Mouse (Mus musculus) MN1 (cell line): ENCODE results near the gene Ccdc91.

Experiments
- DNase-seq: peaks from one replicate; pipeline ENCODE4 v3.0.0-alpha.2; 2016; ENCODE audit warnings: low spot score

The Ccdc91 gene

GRCm38 (mm10) chr6:147475727-147476613 is at the start of gene Ccdc91:
Gene Ccdc91, plus strand, starts transcription at chr6:147475828.
- peak; percentile 95 for DNase-seq

DNA sequence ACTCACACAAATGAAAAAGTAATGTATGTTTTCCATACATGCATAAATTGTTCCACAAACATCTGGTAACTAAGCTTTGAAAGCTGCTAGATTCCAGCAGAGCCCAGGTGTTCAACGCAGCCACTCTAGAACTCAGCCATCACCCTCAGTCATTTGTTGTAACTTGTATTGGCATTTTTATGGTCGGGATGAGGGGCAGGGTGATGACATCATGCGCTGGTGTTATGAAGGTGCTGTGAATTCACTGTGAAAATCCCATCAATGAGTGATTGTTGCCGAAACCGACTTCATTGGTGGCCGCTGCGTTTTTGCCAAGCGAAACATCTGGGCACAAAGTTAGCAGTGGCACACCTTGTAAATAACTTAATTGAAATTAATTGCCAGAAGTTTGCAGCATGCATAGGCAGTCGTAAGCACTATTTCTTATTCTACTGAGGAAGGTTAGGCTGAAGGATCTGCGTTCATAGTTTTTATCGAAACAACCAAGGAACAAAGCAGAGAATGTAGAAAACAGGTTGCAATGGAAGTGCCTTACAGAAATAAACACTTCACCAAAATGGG is 48.6 kb upstream of the Ccdc91 start:
- no peak for DNase-seq

DNA sequence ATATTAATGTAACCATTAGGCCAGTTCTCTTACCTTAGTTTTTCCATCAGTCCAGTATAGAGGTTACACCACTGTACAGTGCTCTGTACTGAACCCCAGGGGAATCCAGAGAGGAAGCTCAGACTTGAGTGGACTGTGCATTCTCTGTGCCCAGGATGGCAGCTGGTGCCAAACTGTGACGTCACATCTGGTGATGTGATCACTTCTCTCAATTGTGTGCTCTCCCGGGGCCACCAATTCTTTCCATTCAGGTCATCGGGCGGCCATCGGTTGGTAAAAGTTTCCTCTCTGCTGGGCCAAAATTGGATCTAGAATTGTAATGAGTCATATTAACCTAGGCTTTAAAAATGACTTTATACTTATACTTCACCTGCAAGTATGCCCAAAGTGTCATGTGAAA is 19.9 kb upstream of the Ccdc91 start:
- DNase-seq = peak; percentile 57

- DNase-seq = no peak
Observed at GRCm38 (mm10) chr6:147458637-147459301, 16.9 kb upstream of the Ccdc91 start.

- DNase-seq = no peak
Observed at GRCm38 (mm10) chr6:147470016-147470415, 5.6 kb upstream of the Ccdc91 start.

DNA sequence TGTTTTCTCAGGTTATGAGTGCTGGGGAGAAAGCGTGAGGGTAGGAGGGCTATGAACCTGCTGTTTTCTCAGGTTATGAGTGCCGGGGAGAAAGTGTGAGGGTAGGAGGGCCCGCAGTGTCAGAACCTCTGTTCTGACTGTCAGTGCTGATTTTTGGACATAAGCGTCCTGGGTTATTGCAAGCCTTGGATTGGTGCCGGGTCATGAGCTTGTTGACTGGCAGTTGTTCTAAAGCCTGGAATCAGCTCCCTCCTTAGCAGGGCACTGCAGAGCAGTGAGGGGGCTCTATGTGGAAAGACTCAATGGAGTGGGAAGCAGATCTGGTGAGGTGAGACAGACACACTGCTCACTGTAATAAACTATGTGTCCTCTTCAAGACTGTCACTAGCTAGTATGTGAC is 5.5 kb downstream of the Ccdc91 start:
- no peak for DNase-seq

DNA sequence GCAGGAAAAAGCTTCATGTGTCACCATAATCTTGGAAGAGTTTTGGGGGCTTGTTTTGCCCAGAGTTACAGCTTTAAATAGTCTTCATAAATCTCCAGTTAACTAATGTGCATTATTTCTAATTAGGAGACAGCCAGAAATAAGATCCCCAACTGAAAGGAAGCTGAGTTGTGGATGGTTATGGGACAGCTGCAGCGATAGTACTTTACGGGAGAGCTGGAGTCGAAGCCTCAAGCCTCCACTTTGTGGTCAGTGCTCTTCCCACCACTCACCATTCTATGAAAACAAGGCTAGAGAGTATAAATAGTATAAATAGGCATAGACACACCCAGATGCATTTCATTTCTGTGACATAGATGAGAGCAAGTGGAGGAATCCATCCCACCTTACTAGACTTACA is 14.5 kb downstream of the Ccdc91 start:
- DNase-seq = no peak

DNA sequence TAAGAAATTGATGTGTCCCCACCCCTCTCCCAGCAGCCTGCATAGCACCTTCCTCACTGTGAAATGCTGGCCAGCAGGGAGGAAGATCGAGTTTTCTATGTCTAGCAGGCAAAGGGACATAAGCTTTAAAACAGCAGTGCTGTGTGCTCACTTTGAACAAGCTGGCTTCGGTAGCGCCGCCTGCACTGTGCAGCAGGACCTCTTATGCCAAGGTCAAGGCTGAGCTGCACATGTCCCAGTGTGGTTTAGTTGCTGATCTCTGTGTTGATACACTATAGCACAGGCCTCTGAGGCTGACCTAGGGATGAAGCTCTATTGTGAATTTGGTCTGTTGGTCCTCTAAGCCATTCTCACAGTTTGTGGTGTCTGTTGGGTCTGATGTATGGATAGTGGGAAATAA is 16.9 kb downstream of the Ccdc91 start:
- DNase-seq = no peak

- no peak for DNase-seq
Observed at GRCm38 (mm10) chr6:147501439-147501838, 25.8 kb downstream of the Ccdc91 start.

GRCm38 (mm10) chr6:147506074-147506473 is 30.4 kb downstream of the Ccdc91 start:
- peak; percentile 13 for DNase-seq

GRCm38 (mm10) chr6:147506496-147506895 is 30.9 kb downstream of the Ccdc91 start:
- no peak for DNase-seq

- DNase-seq = no peak
Observed at GRCm38 (mm10) chr6:147507186-147507585, 31.6 kb downstream of the Ccdc91 start.

- no peak for DNase-seq
Observed at GRCm38 (mm10) chr6:147510516-147510915, 34.9 kb downstream of the Ccdc91 start.

DNA sequence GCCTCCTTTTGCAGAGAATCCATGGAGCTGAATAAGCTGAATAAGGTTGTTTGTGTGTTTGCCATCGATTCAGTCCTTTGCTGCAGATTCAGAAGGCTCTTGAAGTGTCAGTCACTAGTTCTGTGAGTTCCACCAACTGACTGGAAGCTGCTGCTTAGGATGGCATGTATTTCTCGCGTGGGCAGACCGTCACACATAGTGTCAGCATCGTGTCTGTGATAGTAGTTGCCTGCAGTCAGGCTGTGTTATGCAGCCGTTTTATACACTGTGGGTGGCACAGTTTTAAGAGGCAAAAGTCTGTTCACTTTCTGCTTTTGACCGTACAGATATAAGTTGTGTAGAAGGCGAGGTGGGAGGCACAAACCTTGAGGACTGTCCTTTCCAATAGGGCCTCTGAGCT is 42.3 kb downstream of the Ccdc91 start:
- DNase-seq = no peak

DNA sequence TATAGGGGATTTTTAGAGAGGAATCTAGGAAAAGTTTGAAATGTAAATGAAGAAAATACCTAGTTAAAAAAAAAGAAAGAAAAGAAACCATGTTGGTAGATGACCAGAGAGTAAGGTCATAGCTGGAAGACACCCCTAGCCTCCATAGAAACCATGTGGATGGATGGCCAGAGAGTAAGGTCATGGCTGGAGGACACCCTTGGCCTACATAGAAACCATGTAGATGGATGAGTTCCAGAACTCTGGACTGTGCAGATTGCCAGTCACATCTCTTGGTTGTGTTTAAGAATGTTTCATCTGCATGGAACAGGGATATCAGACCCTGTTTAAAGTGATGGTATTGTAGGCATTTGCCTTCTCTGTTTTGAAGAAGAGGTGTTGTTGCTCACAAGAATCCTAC is 49.6 kb downstream of the Ccdc91 start:
- DNase-seq = no peak

DNA sequence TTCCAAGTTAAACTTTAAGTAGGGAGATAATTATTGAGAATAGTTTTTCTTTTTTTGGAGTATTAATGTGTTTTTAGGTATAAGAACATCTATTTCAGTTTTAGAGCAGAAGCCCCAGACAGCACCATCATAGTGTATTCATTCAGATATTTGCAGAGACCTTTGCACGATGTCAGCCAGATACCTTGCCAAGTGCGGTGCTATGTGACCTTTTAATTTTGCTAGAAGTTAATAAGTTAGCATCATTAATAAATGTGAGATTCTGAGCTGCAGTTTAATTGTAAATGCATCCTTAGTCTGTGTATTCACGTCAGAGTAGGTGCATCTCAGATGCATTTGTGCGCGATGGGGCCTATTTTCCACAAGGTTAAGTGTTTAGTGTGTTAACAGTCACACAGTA is 59.3 kb downstream of the Ccdc91 start:
- DNase-seq = no peak

- DNase-seq = no peak
Observed at GRCm38 (mm10) chr6:147538236-147538635, 62.6 kb downstream of the Ccdc91 start.

DNA sequence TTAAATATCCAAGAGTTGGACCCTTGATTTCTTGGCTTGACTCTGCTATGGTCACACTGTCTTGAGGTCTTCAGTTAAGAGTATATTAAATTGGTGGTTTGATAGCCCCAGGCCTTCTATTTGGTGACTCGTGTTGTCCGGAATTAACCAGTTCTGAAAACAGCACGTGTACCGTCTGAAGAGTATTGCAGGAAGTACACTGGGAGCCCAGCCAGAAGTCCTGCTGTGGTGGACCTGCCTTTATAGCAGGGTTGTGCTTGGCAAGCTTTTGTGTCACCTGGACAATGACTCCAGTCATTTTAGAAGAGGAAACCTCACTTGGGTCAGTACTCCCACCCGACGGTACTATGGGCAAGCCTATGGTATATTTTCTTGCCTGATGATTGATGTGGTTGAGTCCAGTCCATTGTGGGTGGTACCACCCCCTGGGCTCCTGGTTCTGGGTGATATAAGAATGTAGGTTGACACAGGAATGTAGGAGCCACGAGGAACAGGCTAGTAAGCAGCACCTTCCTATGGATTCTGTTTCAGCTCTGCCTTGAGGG is 63.5 kb downstream of the Ccdc91 start:
- no peak for DNase-seq

DNA sequence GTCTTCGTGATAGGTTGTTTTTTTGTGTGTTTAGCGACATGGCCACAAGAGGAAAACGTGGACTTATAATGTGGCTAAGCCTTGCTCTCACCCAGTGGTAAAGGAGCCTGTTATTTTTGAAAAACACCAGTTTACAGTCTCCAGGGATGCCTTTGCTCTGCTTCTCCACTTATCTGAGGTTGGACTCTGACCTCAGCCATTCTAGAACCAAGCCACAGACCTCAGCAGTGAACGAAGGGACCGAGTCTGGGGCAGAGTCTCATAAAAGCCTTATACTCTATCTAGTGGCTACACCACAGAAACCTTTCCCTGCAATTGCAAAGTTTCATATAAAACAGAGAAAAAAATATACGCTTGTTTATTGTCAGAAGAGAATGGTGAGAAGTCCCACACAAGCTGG is 65.3 kb downstream of the Ccdc91 start:
- DNase-seq = no peak

GRCm38 (mm10) chr6:147555591-147555990 is 80.0 kb downstream of the Ccdc91 start:
- no peak for DNase-seq

DNA sequence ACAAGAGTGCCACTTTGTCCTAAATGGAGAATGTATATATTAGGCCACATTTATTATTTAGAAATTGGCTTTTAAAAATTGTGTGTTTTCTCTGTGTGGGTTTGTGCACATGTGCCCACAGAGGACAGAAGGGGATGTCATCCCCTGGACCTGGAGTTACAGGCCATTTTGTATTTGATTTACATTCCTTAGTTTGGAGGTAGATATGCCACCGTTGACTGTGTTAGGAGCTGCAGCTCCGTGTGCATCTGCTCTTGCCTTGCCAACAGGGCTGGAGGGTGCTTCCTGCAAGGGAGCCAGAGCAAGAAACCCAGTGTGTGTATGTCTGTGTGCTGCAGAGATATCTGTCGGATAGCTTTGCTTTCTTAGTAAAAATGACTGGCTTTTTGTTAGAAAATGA is 83.7 kb downstream of the Ccdc91 start:
- DNase-seq = no peak

DNA sequence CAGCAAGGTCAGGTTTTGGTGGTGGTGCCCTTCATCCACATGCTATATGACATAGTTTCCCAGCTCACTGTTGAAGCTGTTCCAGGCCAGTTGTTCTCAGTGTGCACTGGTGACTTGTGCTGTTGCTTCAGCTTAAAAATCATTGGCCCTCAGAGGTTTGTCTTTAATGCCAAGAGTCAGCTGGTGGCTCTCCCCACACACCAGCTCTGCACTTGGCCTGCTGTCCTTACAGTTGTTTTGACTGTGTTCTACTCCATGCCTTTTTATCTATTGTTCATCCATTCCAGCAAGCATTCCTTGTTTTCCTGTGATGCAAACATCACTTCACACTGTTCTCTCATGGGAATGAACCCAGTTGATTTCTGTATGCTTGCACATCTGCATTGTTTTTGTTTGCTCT is 84.8 kb downstream of the Ccdc91 start:
- DNase-seq = no peak

DNA sequence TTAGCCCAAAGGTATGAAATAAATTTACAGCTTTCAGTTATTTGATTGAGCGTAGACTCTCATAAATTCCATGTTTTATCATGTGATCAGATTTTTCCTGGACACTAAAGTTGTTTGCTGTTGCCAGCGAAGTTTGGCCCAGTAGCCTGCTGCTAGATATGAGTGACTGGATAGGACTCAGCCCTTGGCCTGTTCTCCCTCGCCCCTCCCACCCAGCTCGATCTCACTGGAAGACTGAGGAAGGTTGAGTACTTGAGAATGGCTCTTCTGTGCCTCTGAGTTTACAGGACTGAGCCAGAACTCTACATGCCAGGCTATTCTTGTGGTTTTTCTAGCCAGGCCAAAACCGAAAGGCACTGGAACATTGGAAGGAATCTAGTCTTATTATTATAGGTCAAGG is 93.6 kb downstream of the Ccdc91 start:
- no peak for DNase-seq
